In the genomic region with DNA sequence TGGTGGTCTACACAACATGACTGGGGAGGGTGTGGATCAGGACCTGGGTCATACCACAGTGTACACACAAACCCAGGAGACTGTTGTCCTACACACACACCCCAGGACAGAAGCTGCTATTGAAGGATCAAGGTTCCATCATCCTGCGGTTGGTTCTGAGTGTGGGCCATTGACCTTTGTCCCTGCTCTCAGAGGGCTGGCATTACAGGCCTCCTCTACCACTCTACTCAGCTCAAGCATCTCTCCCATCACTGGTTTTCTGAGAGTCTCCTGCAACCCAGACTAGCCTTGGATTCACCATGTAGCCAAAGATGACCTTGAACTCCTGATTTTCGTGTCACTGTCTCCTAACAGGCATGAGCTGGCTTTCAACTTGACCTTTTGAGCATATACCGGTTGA, we compare ENCODE assay signal across 10 mouse cellular contexts. TPM values are rescaled to one million over a fixed set of nuclear protein-coding genes. Genes with fewer than 3 reads are reported as not detected.
DNase-seq lines count a peak whose midpoint lies in the region; ATAC-seq and TF ChIP-seq lines count a peak whose summit lies in the region.
"Had no signal": no experiment of that assay in that cellular context is flagged by ENCODE, and none has a peak within 500 bp of the region (broad histone marks: within the 10 kb centered on the region; RNA-seq: fewer than 3 reads in every experiment).

No protein-coding gene starts in this region.

- H3K27ac ChIP-seq in heart, embryonic 16.5 days (ENCODE audit: low read length), result peak overlapping the region; percentile 27; the same call in 1 of the 2 replicates
- peak overlapping the region; percentile 43; the same call in 1 of the 2 replicates for H3K27ac ChIP-seq in midbrain, embryonic 10.5 days (replicated peaks)
- no peak overlapping the region for H3K27ac ChIP-seq in midbrain, postnatal 0 days (ENCODE audit: low read depth, low read length)
- no peak overlapping the region for H3K27ac ChIP-seq in intestine, postnatal 0 days (ENCODE audit: low read depth, low read length)
- H3K27ac ChIP-seq in liver, postnatal 0 days (ENCODE audit: low read depth), result peak overlapping the region; percentile 53
- H3K27ac ChIP-seq: hindbrain, embryonic 15.5 days had no signal

- no peaks in the 10 kb centered on the region for H3K27me3 ChIP-seq in heart, embryonic 16.5 days (ENCODE audit: control insufficient read depth, insufficient read depth, low read length)
- no peaks in the 10 kb centered on the region for H3K27me3 ChIP-seq in midbrain, embryonic 10.5 days (ENCODE audit: low read depth, poor library complexity, severe bottlenecking)
- H3K27me3 ChIP-seq in midbrain, postnatal 0 days (ENCODE audit: insufficient read depth, low read length), result no peaks in the 10 kb centered on the region
- no peaks in the 10 kb centered on the region for H3K27me3 ChIP-seq in intestine, postnatal 0 days (replicated peaks; ENCODE audit: control insufficient read depth, insufficient read depth, low read length)
- H3K27me3 ChIP-seq in liver, postnatal 0 days (ENCODE audit: insufficient read depth, low read length), result no peaks in the 10 kb centered on the region
- H3K27me3 ChIP-seq: hindbrain, embryonic 15.5 days had no signal

- no peak overlapping the region for H3K4me2 ChIP-seq in heart, embryonic 16.5 days (ENCODE audit: low read depth, low read length)
- H3K4me2 ChIP-seq in midbrain, postnatal 0 days (ENCODE audit: low read depth, low read length, poor library complexity, severe bottlenecking), result no peak overlapping the region
- H3K4me2 ChIP-seq in intestine, postnatal 0 days (replicated peaks; ENCODE audit: low read depth), result no peak overlapping the region
- no peak overlapping the region for H3K4me2 ChIP-seq in liver, postnatal 0 days (ENCODE audit: low read depth, low read length)
- H3K4me2 ChIP-seq: hindbrain, embryonic 15.5 days had no signal

- H3K9ac ChIP-seq in heart, embryonic 16.5 days (ENCODE audit: low read length), result peak overlapping the region; percentile 26; the same call in 1 of the 2 replicates
- no peak overlapping the region for H3K9ac ChIP-seq in midbrain, postnatal 0 days (replicated peaks; ENCODE audit: low read length, poor library complexity, severe bottlenecking)
- H3K9ac ChIP-seq in intestine, postnatal 0 days (ENCODE audit: low read depth, low read length), result no peak overlapping the region
- no peak overlapping the region for H3K9ac ChIP-seq in liver, postnatal 0 days (replicated peaks)
- H3K9ac ChIP-seq: hindbrain, embryonic 15.5 days had no signal

- WGBS in heart, embryonic 16.5 days, result 78% methylated on average over 3 of the region's 3 CpGs
- WGBS in midbrain, embryonic 10.5 days, result 91% methylated on average over 3 of the region's 3 CpGs
- 95% methylated on average over 3 of the region's 3 CpGs for WGBS in midbrain, postnatal 0 days
- WGBS in intestine, postnatal 0 days, result 70% methylated on average over 3 of the region's 3 CpGs
- 68% methylated on average over 3 of the region's 3 CpGs for WGBS in liver, postnatal 0 days (ENCODE audit: insufficient replicate concordance)

- ATAC-seq in heart, embryonic 16.5 days (replicated peaks; ENCODE audit: extremely low read depth, insufficient read depth, low FRiP score), result no peak
- no peak for ATAC-seq in midbrain, postnatal 0 days (ENCODE audit: low FRiP score)
- peak; percentile 26; the same call in 1 of the 2 replicates for ATAC-seq in intestine, postnatal 0 days
- ATAC-seq in liver, postnatal 0 days, result peak; percentile 12; the same call in 1 of the 2 replicates

- H3K36me3 ChIP-seq in heart, embryonic 16.5 days (ENCODE audit: control insufficient read depth, insufficient read depth), result peaks cover 53% of the 10 kb centered on the region
- peaks cover 62% of the 10 kb centered on the region for H3K36me3 ChIP-seq in midbrain, embryonic 10.5 days
- peaks cover 51% of the 10 kb centered on the region for H3K36me3 ChIP-seq in midbrain, postnatal 0 days (ENCODE audit: insufficient read depth, low read length)
- peaks cover 49% of the 10 kb centered on the region for H3K36me3 ChIP-seq in intestine, postnatal 0 days (ENCODE audit: control insufficient read depth, insufficient read depth)
- peaks cover 46% of the 10 kb centered on the region for H3K36me3 ChIP-seq in liver, postnatal 0 days (replicated peaks; ENCODE audit: insufficient read depth, low read length)

- no peak for DNase-seq in heart, adult 11 months
- no peak for DNase-seq in midbrain, embryonic 10.5 days (ENCODE audit: low spot score)
- no peak for DNase-seq in midbrain, postnatal 0 days (ENCODE audit: low spot score)
- DNase-seq in liver, postnatal 0 days, result no peak
- no peak for DNase-seq in right cerebral cortex, adult 18-20 months
- DNase-seq: cerebellum, postnatal 10 days; right cerebral cortex, postnatal 14 days had no signal

- H3K4me1 ChIP-seq in heart, embryonic 16.5 days (ENCODE audit: control insufficient read depth, insufficient read depth, low read length), result peaks cover 39% of the 10 kb centered on the region
- peaks cover 57% of the 10 kb centered on the region for H3K4me1 ChIP-seq in midbrain, embryonic 10.5 days
- H3K4me1 ChIP-seq in midbrain, postnatal 0 days (ENCODE audit: insufficient read depth, low read length), result no peaks in the 10 kb centered on the region
- H3K4me1 ChIP-seq in intestine, postnatal 0 days (replicated peaks; ENCODE audit: control insufficient read depth, insufficient read depth, low read length), result 0 out of 2 replicates have a peak, but pooled peaks cover 3% of the 10 kb centered on the region
- H3K4me1 ChIP-seq in liver, postnatal 0 days (ENCODE audit: insufficient read depth), result peaks cover 50% of the 10 kb centered on the region

- H3K9me3 ChIP-seq in heart, embryonic 16.5 days (replicated peaks; ENCODE audit: control insufficient read depth, low read length), result no peaks in the 10 kb centered on the region
- H3K9me3 ChIP-seq in midbrain, embryonic 10.5 days (replicated peaks), result no peaks in the 10 kb centered on the region
- H3K9me3 ChIP-seq in midbrain, postnatal 0 days (ENCODE audit: low read length), result no peaks in the 10 kb centered on the region
- H3K9me3 ChIP-seq in intestine, postnatal 0 days (ENCODE audit: control insufficient read depth), result no peaks in the 10 kb centered on the region
- H3K9me3 ChIP-seq in liver, postnatal 0 days (ENCODE audit: low read length), result no peaks in the 10 kb centered on the region
- H3K9me3 ChIP-seq: hindbrain, embryonic 15.5 days had no signal

- TF ChIP-seq EP300 in liver, postnatal 0 days (IDR thresholded peaks at IDR 0.05; ENCODE audit: low read depth), result no peak

- TF ChIP-seq CTCF in midbrain, postnatal 0 days (IDR thresholded peaks at IDR 0.05), result no peak
- TF ChIP-seq CTCF in intestine, postnatal 0 days (IDR thresholded peaks at IDR 0.05; ENCODE audit: low read depth), result no peak
- no peak for TF ChIP-seq CTCF in liver, postnatal 0 days (IDR thresholded peaks at IDR 0.05; ENCODE audit: low read depth)

- H3K4me3 ChIP-seq in heart, embryonic 16.5 days (ENCODE audit: low read length), result no peak overlapping the region
- H3K4me3 ChIP-seq in midbrain, embryonic 10.5 days, result no peak overlapping the region
- H3K4me3 ChIP-seq in midbrain, postnatal 0 days (ENCODE audit: low read depth, low read length), result no peak overlapping the region
- no peak overlapping the region for H3K4me3 ChIP-seq in intestine, postnatal 0 days (ENCODE audit: low read depth, low read length)
- H3K4me3 ChIP-seq in liver, postnatal 0 days (ENCODE audit: low read depth, low read length), result no peak overlapping the region
- H3K4me3 ChIP-seq: hindbrain, embryonic 15.5 days had no signal

RNA-seq across cellular contexts. Expression of gene Ncf1, which starts 6.8 kb away (rescaled TPM):
- 3.0 and 3.5 TPM in 2 replicates for polyA plus RNA-seq in heart, embryonic 16.5 days (2015; fragmentation: Nextera tagmentation; extraction: Ambion mirVana)
- 2.6 and 2.7 TPM in 2 replicates for polyA plus RNA-seq in midbrain, embryonic 10.5 days (2016; fragmentation: Nextera tagmentation; extraction: Ambion mirVana)
- 4.3 and 9.2 TPM in 2 replicates for total RNA-seq in midbrain, postnatal 0 days (2014; rRNA removed)
- 2.1 and 2.2 TPM in 2 replicates for polyA plus RNA-seq in midbrain, postnatal 0 days (2015; fragmentation: Nextera tagmentation; extraction: Ambion mirVana)
- 2.1 TPM in 2 replicates for polyA plus RNA-seq in intestine, postnatal 0 days (2015; fragmentation: Nextera tagmentation; extraction: Ambion mirVana)
- polyA plus RNA-seq in liver, postnatal 0 days (2015; fragmentation: Nextera tagmentation; extraction: Ambion mirVana), result 24.4 and 26.0 TPM in 2 replicates

RNA-seq across cellular contexts. Expression of gene Gtf2ird2, which starts 52.4 kb away (rescaled TPM):
- 5.0 and 6.7 TPM in 2 replicates for polyA plus RNA-seq in heart, embryonic 16.5 days (2015; fragmentation: Nextera tagmentation; extraction: Ambion mirVana)
- polyA plus RNA-seq in midbrain, embryonic 10.5 days (2016; fragmentation: Nextera tagmentation; extraction: Ambion mirVana), result 7.1 and 8.9 TPM in 2 replicates
- total RNA-seq in midbrain, postnatal 0 days (2014; rRNA removed), result 17.3 and 27.0 TPM in 2 replicates
- 14.7 and 15.5 TPM in 2 replicates for polyA plus RNA-seq in midbrain, postnatal 0 days (2015; fragmentation: Nextera tagmentation; extraction: Ambion mirVana)
- polyA plus RNA-seq in intestine, postnatal 0 days (2015; fragmentation: Nextera tagmentation; extraction: Ambion mirVana), result 2.9 and 3.6 TPM in 2 replicates
- 1.8 and 2.1 TPM in 2 replicates for polyA plus RNA-seq in liver, postnatal 0 days (2015; fragmentation: Nextera tagmentation; extraction: Ambion mirVana)

RNA-seq across cellular contexts. Expression of gene Rcc1l, which starts 59.7 kb away (rescaled TPM):
- 23.1 and 25.1 TPM in 2 replicates for polyA plus RNA-seq in heart, embryonic 16.5 days (2015; fragmentation: Nextera tagmentation; extraction: Ambion mirVana)
- 35.9 and 38.0 TPM in 2 replicates for polyA plus RNA-seq in midbrain, embryonic 10.5 days (2016; fragmentation: Nextera tagmentation; extraction: Ambion mirVana)
- total RNA-seq in midbrain, postnatal 0 days (2014; rRNA removed), result 15.1 and 16.2 TPM in 2 replicates
- polyA plus RNA-seq in midbrain, postnatal 0 days (2015; fragmentation: Nextera tagmentation; extraction: Ambion mirVana), result 20.1 and 21.2 TPM in 2 replicates
- polyA plus RNA-seq in intestine, postnatal 0 days (2015; fragmentation: Nextera tagmentation; extraction: Ambion mirVana), result 14.7 and 16.1 TPM in 2 replicates
- 10.2 and 10.8 TPM in 2 replicates for polyA plus RNA-seq in liver, postnatal 0 days (2015; fragmentation: Nextera tagmentation; extraction: Ambion mirVana)

Comparison
In these comparisons a context has a peak if more than half of its experiments do, and no peak if none do; other contexts are left out.
1. H3K27ac ChIP-seq: peak in heart, embryonic 16.5 days (single experiment), midbrain, embryonic 10.5 days (single experiment) and liver, postnatal 0 days (single experiment); none in midbrain, postnatal 0 days (single experiment) and intestine, postnatal 0 days (single experiment).
2. ATAC-seq: peak in intestine, postnatal 0 days (single experiment) and liver, postnatal 0 days (single experiment); none in heart, embryonic 16.5 days (single experiment) and midbrain, postnatal 0 days (single experiment).